Mouse (Mus musculus) lung, adult 2 months (tissue): Measurements from ENCODE around the gene Scml4.

Experiments
- CTCF ChIP-seq: fragments of 200-500 bp; IDR thresholded peaks from 2 replicates; pipeline ENCODE4 v1.5.1; 2011; ENCODE audit warnings: mild to moderate bottlenecking, low read length, control low read depth; ENCODE audit not compliant: insufficient read depth
- POLR2A ChIP-seq: fragments of 200-500 bp; IDR thresholded peaks from 2 replicates; pipeline ENCODE4 v1.6.1; 2011; ENCODE audit warnings: low read depth, mild to moderate bottlenecking, control low read depth, low read length, borderline replicate concordance; ENCODE audit errors: extremely low read depth

DNA sequence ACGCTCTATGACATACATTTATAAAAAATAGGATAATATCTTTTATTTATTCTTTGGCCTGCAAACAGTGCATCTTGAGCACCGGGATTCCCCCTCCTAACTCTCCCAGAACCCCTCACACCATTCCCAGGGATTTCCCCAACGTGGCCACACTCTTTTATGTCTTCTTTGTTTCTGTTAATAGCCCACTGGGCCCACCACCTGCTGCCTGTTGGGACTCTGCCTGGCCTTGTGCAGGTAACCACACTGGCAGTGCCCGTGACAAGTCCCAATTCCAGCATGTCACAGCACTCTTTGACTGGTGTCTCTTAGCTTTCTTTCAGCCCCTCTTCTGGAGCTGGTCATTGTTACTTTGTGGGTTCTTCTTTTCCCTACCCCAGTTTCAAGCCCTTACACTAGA, 5.3 kb upstream of the Scml4 start:
- TF ChIP-seq CTCF (no peak), POLR2A (no peak)
